Mouse (Mus musculus) limb, embryonic 13.5 days (tissue): ENCODE measurements around the gene Timm8a2. TPM values are rescaled to one million over a fixed set of nuclear protein-coding genes. Genes with fewer than 3 reads are reported as not detected.

Source experiments
- ATAC-seq: fragments of 200-750 bp; cut with Nextera tagmentation; 2 replicates; pipeline ENCODE4 v1.8.0; 2017; ENCODE audit warnings: low read depth, moderate number of reproducible peaks, moderate TSS enrichment; ENCODE audit not compliant: low FRiP score
- H3K27ac ChIP-seq: fragments of 300-500 bp; sonication (generic); 2 replicates; pipeline ENCODE4 v1.5.1; 2015; ENCODE audit warnings: inconsistent platforms, mild to moderate bottlenecking, moderate library complexity
- H3K27me3 ChIP-seq: fragments of 300-500 bp; sonication (generic); 2 replicates; pipeline ENCODE4 v1.6.1; 2015; ENCODE audit warnings: mild to moderate bottlenecking, inconsistent platforms
- H3K36me3 ChIP-seq: fragments of 300-500 bp; sonication (generic); 2 replicates; pipeline ENCODE4 v1.6.1; 2015; ENCODE audit warnings: inconsistent platforms, mild to moderate bottlenecking, moderate library complexity
- H3K4me1 ChIP-seq: fragments of 300-500 bp; sonication (generic); 2 replicates; pipeline ENCODE4 v1.6.1; 2015; ENCODE audit warnings: inconsistent platforms
- H3K4me2 ChIP-seq: fragments of 300-500 bp; sonication (generic); replicated peaks from 2 replicates; pipeline ENCODE4 v1.6.1; 2015; ENCODE audit warnings: inconsistent platforms, mild to moderate bottlenecking, moderate library complexity
- H3K4me3 ChIP-seq: fragments of 300-500 bp; sonication (generic); 2 replicates; pipeline ENCODE4 v1.5.1; 2015; ENCODE audit warnings: moderate library complexity, mild to moderate bottlenecking, inconsistent platforms
- H3K9ac ChIP-seq: fragments of 300-500 bp; sonication (generic); 2 replicates; pipeline ENCODE4 v1.6.1; 2015; ENCODE audit warnings: mild to moderate bottlenecking, inconsistent platforms
- H3K9me3 ChIP-seq: fragments of 300-500 bp; sonication (generic); 2 replicates; pipeline ENCODE4 v1.6.1; 2016; ENCODE audit warnings: inconsistent platforms
- WGBS: fragments of 180-500 bp; shearing (Covaris S2); methylation state at CpG from one replicate; pipeline ENCODE4 v1.1.7; 2015; 5-methylcytosine and 5-hydroxymethylcytosine counted together
- polyA plus RNA-seq: library from polyadenylated mRNA; unstranded; fragments of >200 nt; fragmentation: Nextera tagmentation; extraction: Ambion mirVana; gene quantifications from 2 replicates; pipeline ENCODE4 v1.2.1, GENCODE M21; 2015

Gene Timm8a2
- polyA plus RNA-seq, 1 experiment from 2014 or later = not detected

DNA sequence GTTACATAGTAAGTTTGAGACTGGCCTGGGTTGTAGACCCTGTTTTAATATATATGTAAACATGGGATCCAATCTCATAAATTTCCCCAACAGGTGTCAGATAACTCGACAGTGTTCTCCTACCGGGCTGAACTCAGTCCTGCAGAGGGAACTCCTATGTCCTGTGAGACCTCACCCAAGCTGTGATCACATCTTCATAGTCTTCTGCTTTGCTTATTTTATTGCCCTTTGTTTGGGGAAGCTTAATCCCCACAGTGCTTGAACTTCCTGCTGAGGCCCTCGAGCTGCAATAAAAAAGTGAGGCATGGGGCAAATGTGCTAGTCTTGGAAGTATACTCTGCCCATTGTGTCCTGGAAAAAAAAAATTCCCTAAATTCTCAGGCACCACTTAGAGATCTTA is 46.8 kb downstream of the Timm8a2 start:
- no peak for ATAC-seq
- H3K4me2 ChIP-seq = no peak overlapping the region
- H3K27me3 ChIP-seq = no peaks in the 10 kb centered on the region
- no peak overlapping the region for H3K4me3 ChIP-seq
- no peak overlapping the region for H3K9ac ChIP-seq
- H3K36me3 ChIP-seq = no peaks in the 10 kb centered on the region
- H3K4me1 ChIP-seq = peaks cover 7% of the 10 kb centered on the region; the same call in 1 of the 2 replicates
- no peak overlapping the region for H3K27ac ChIP-seq
- H3K9me3 ChIP-seq = peaks cover 9% of the 10 kb centered on the region; the same call in 1 of the 2 replicates
- WGBS = 14% methylated on average over 3 of the region's 3 CpGs

GRCm38 (mm10) chr14:122083499-122083898 is 49.0 kb downstream of the Timm8a2 start:
- no peaks in the 10 kb centered on the region for H3K36me3 ChIP-seq
- H3K4me2 ChIP-seq = no peak overlapping the region
- H3K4me1 ChIP-seq = peaks cover 7% of the 10 kb centered on the region; the same call in 1 of the 2 replicates
- H3K27me3 ChIP-seq = no peaks in the 10 kb centered on the region
- no peak for ATAC-seq
- 85% methylated on average over 7 of the region's 7 CpGs for WGBS
- H3K27ac ChIP-seq = no peak overlapping the region
- peaks cover 9% of the 10 kb centered on the region; the same call in 1 of the 2 replicates for H3K9me3 ChIP-seq
- H3K9ac ChIP-seq = no peak overlapping the region
- H3K4me3 ChIP-seq = no peak overlapping the region

DNA sequence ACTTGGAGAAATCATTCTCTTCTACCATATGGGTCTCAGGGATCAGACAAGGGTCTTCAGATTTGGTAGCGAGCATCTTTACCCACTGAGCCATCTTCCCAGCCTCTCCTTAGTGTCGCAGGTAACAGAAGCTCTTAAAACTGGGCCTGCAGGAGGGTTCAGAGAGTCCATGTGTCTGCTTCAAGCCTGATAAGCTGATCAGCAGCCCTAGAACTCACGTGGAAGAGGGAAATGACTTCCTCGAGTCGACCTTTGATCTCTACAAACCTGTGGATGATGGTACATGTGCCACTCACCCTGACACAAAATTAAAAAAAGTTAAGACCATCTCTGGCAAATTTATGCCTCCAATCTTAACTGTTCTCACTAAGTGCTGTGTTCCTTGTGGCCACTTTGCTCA is 53.5 kb downstream of the Timm8a2 start:
- no peaks in the 10 kb centered on the region for H3K36me3 ChIP-seq
- H3K27me3 ChIP-seq = no peaks in the 10 kb centered on the region
- no peaks in the 10 kb centered on the region for H3K4me1 ChIP-seq
- no peak for ATAC-seq
- no peak overlapping the region for H3K27ac ChIP-seq
- 80% methylated on average over 5 of the region's 5 CpGs for WGBS
- H3K4me2 ChIP-seq = no peak overlapping the region
- no peak overlapping the region for H3K9ac ChIP-seq
- H3K4me3 ChIP-seq = no peak overlapping the region
- peaks cover 9% of the 10 kb centered on the region; the same call in 1 of the 2 replicates for H3K9me3 ChIP-seq

Other genes with a start within 250 kb of the Timm8a2 start
- 4.9 and 5.4 TPM in 2 replicates for gene Dock9, start 236.8 kb upstream of the Timm8a2 start, polyA plus RNA-seq
- gene Ubac2, start 156.1 kb upstream of the Timm8a2 start, polyA plus RNA-seq = 69.2 and 71.6 TPM in 2 replicates
- 0.20 and 0.37 TPM in 2 replicates for gene Gpr18, start 118.9 kb upstream of the Timm8a2 start, polyA plus RNA-seq
- gene Gpr183, start 69.5 kb upstream of the Timm8a2 start, polyA plus RNA-seq = 3.2 and 4.9 TPM in 2 replicates
- gene Tm9sf2, start 72.4 kb downstream of the Timm8a2 start, polyA plus RNA-seq = 156 and 160 TPM in 2 replicates
- gene Clybl, start 147.0 kb downstream of the Timm8a2 start, polyA plus RNA-seq = 13.6 and 15.9 TPM in 2 replicates